In genomic region chr9:54764561-54765217, GRCm38 (mm10) we compare ENCODE assay signal across 8 mouse cellular contexts. TPM values are rescaled to one million over a fixed set of nuclear protein-coding genes. Genes with fewer than 3 reads are reported as not detected.
DNase-seq lines count a peak whose midpoint lies in the region; ATAC-seq and TF ChIP-seq lines count a peak whose summit lies in the region.

Gene Crabp1 (plus strand): TSS chr9:54764748.

- peaks cover 36% of the 10 kb centered on the region for H3K27me3 ChIP-seq in hindbrain, postnatal 0 days (ENCODE audit: insufficient read depth, low read length)
- H3K27me3 ChIP-seq in neural tube, embryonic 13.5 days: peaks cover 66% of the 10 kb centered on the region

- H3K27ac ChIP-seq in hindbrain, postnatal 0 days: no peak within 1 kb of the TSS
- 0 out of 2 replicates have a peak within 1 kb of the TSS, but pooled peaks have one; percentile 5 for H3K27ac ChIP-seq in neural tube, embryonic 13.5 days (replicated peaks)

- peak within 1 kb of the TSS; percentile 40 for H3K4me3 ChIP-seq in hindbrain, postnatal 0 days (ENCODE audit: low read length)
- peak within 1 kb of the TSS; percentile 45 for H3K4me3 ChIP-seq in neural tube, embryonic 13.5 days

- peak within 1 kb of the TSS; percentile 67 for H3K4me2 ChIP-seq in hindbrain, postnatal 0 days (ENCODE audit: low read depth, low read length)
- peak within 1 kb of the TSS; percentile 74 for H3K4me2 ChIP-seq in neural tube, embryonic 13.5 days

- no peak for TF ChIP-seq CTCF in hindbrain, postnatal 0 days (IDR thresholded peaks at IDR 0.05; ENCODE audit: low read depth)

- peak; percentile 42; the same call in 1 of the 2 replicates for ATAC-seq in hindbrain, postnatal 0 days
- peak; percentile 66 for ATAC-seq in neural tube, embryonic 13.5 days (ENCODE audit: low read depth)
- no peak for ATAC-seq in monocyte, adult 5-6 weeks (replicated peaks; ENCODE audit: insufficient number of reproducible peaks, low FRiP score, low TSS enrichment, poor library complexity, severe bottlenecking)

- no peaks in the 10 kb centered on the region for H3K9me3 ChIP-seq in hindbrain, postnatal 0 days (ENCODE audit: low read length)
- H3K9me3 ChIP-seq in neural tube, embryonic 13.5 days: no peaks in the 10 kb centered on the region

- no peaks in the 10 kb centered on the region for H3K36me3 ChIP-seq in hindbrain, postnatal 0 days (ENCODE audit: insufficient read depth, low read length)
- no peaks in the 10 kb centered on the region for H3K36me3 ChIP-seq in neural tube, embryonic 13.5 days

- DNase-seq in gastrocnemius, postnatal 4 days (ENCODE audit: low spot score in 2 of 2): peak in 1 of 2 experiments; percentile 29
- no peak for DNase-seq in gastrocnemius, adult 18-20 months (ENCODE audit: low spot score)
- peak; percentile 2 for DNase-seq in thymus, postnatal 0 days (ENCODE audit: low spot score)
- DNase-seq in thymus, postnatal 36 days: no peak
- DNase-seq in hindbrain, postnatal 0 days (ENCODE audit: low spot score): no peak
- no peak for DNase-seq in cerebellum, adult 8-10 months

- 0 out of 2 replicates have a peak within 1 kb of the TSS, but pooled peaks have one; percentile 21 for H3K9ac ChIP-seq in hindbrain, postnatal 0 days (replicated peaks; ENCODE audit: low read length)
- peak within 1 kb of the TSS; percentile 73 for H3K9ac ChIP-seq in neural tube, embryonic 13.5 days

- WGBS in hindbrain, postnatal 0 days: under 1% methylated on average over 43 of the region's 45 CpGs
- under 1% methylated on average over 44 of the region's 45 CpGs for WGBS in neural tube, embryonic 13.5 days

- H3K4me1 ChIP-seq in hindbrain, postnatal 0 days (ENCODE audit: insufficient read depth, low read length): peaks cover 10% of the 10 kb centered on the region; the same call in 1 of the 2 replicates
- peaks cover 54% of the 10 kb centered on the region for H3K4me1 ChIP-seq in neural tube, embryonic 13.5 days (replicated peaks)

RNA-seq across cellular contexts. Expression of gene Crabp1, which starts in this region (rescaled TPM):
- 10 to 100 TPM; 17.0 to 18.4 TPM for total RNA-seq in gastrocnemius, postnatal 4 days (2021)
- under 1 TPM; 0.80 to 0.88 TPM for total RNA-seq in gastrocnemius, adult 18-20 months (2021)
- 7.8 and 8.1 TPM in 2 replicates for polyA plus RNA-seq in thymus, postnatal 0 days (2015; fragmentation: Nextera tagmentation; extraction: Ambion mirVana)
- 86.4 and 140 TPM in 2 replicates for total RNA-seq in hindbrain, postnatal 0 days (2014; rRNA removed)
- 155 and 166 TPM in 2 replicates for polyA plus RNA-seq in hindbrain, postnatal 0 days (2015; fragmentation: Nextera tagmentation; extraction: Ambion mirVana)
- polyA plus RNA-seq in neural tube, embryonic 13.5 days (2015; fragmentation: Nextera tagmentation; extraction: Ambion mirVana): 578 and 623 TPM in 2 replicates
- total RNA-seq in monocyte, adult 5-6 weeks (2017): not detected in 3 replicates

Comparison
In these comparisons a context has a peak if more than half of its experiments do, and no peak if none do; other contexts are left out.
1. RNA of gene Crabp1 (total RNA-seq): 86.4 to 140 TPM in hindbrain, postnatal 0 days and 17.0 to 18.4 TPM in gastrocnemius, postnatal 4 days; 0.80 to 0.88 TPM in gastrocnemius, adult 18-20 months and not detected in monocyte, adult 5-6 weeks; every median in the first group is over 4 times any median in the second.
2. RNA of gene Crabp1 (polyA plus RNA-seq): 578 to 623 TPM in neural tube, embryonic 13.5 days and 155 to 166 TPM in hindbrain, postnatal 0 days; 7.8 to 8.1 TPM in thymus, postnatal 0 days; every median in the first group is over 10 times any median in the second.